Mouse (Mus musculus): ENCODE measurements around the gene Pdia6. TPM values are rescaled to one million over a fixed set of nuclear protein-coding genes. Genes with fewer than 3 reads are reported as not detected.

The Pdia6 gene
- polyA plus RNA-seq, 2 experiments, result 109 to 200 TPM

- no peaks in the 10 kb centered on the region for H3K4me1 ChIP-seq (replicated peaks; ENCODE audit: control insufficient read depth in 2 of 2, insufficient read depth in 2 of 2, low read length in 1 of 2)
- WGBS (ENCODE audit: insufficient replicate concordance), result 41% methylated on average over 3 of the region's 3 CpGs
- H3K9me3 ChIP-seq (ENCODE audit: control insufficient read depth, low read length), result no peaks in the 10 kb centered on the region
- H3K27me3 ChIP-seq (ENCODE audit: control insufficient read depth, insufficient read depth, low read length), result no peaks in the 10 kb centered on the region
- no peak overlapping the region for H3K4me2 ChIP-seq (ENCODE audit: low read depth)
- H3K9ac ChIP-seq (replicated peaks), result no peak overlapping the region
- H3K36me3 ChIP-seq (replicated peaks; ENCODE audit: control insufficient read depth, insufficient read depth, low read depth), result no peaks in the 10 kb centered on the region
- no peak overlapping the region for H3K27ac ChIP-seq
- TF ChIP-seq EP300 (IDR thresholded peaks at IDR 0.05; ENCODE audit: low read depth), result no peak
- TF ChIP-seq CTCF (IDR thresholded peaks at IDR 0.05; ENCODE audit: low read depth), result no peak
- H3K4me3 ChIP-seq (ENCODE audit: insufficient read depth in 1 of 2, low read depth in 2 of 2, low read length in 2 of 2), result no peak overlapping the region
- ATAC-seq (ENCODE audit: insufficient read depth) (no peak), DNase-seq (ENCODE audit: low read depth in 3 of 3, low spot score in 3 of 3) (no peak)
These were observed 43.3 kb upstream of the Pdia6 start for GRCm38 (mm10) chr12:17223050-17223449.

GRCm38 (mm10) chr12:17225012-17225411 lies 41.3 kb upstream of the Pdia6 start:
- Histone ChIP-seq H3K27ac (no peak overlapping the region), H3K36me3 (replicated peaks; ENCODE audit: control insufficient read depth, insufficient read depth, low read depth) (no peaks in the 10 kb centered on the region), H3K27me3 (ENCODE audit: control insufficient read depth, insufficient read depth, low read length) (no peaks in the 10 kb centered on the region), H3K4me1 (replicated peaks; ENCODE audit: control insufficient read depth in 2 of 2, insufficient read depth in 2 of 2, low read length in 1 of 2) (no peaks in the 10 kb centered on the region), H3K4me3 (ENCODE audit: insufficient read depth in 1 of 2, low read depth in 2 of 2, low read length in 2 of 2) (no peak overlapping the region), H3K4me2 (ENCODE audit: low read depth) (no peak overlapping the region), H3K9me3 (ENCODE audit: control insufficient read depth, low read length) (no peaks in the 10 kb centered on the region), H3K9ac (replicated peaks) (no peak overlapping the region)
- TF ChIP-seq EP300 (IDR thresholded peaks at IDR 0.05; ENCODE audit: low read depth) (no peak), CTCF (IDR thresholded peaks at IDR 0.05; ENCODE audit: low read depth) (no peak)
- DNase-seq (ENCODE audit: low read depth in 3 of 3, low spot score in 3 of 3), result no peak
- WGBS (ENCODE audit: insufficient replicate concordance), result 70% methylated on average over 5 of the region's 5 CpGs
- no peak for ATAC-seq (ENCODE audit: insufficient read depth)

- 54% methylated on average over 4 of the region's 4 CpGs for WGBS (ENCODE audit: insufficient replicate concordance)
- no peak for ATAC-seq (ENCODE audit: insufficient read depth)
- TF ChIP-seq CTCF (IDR thresholded peaks at IDR 0.05; ENCODE audit: low read depth) (no peak), EP300 (IDR thresholded peaks at IDR 0.05; ENCODE audit: low read depth) (no peak)
- Histone ChIP-seq H3K9me3 (ENCODE audit: control insufficient read depth, low read length) (no peaks in the 10 kb centered on the region), H3K4me3 (ENCODE audit: insufficient read depth in 1 of 2, low read depth in 2 of 2, low read length in 2 of 2) (no peak overlapping the region), H3K4me1 (replicated peaks; ENCODE audit: control insufficient read depth in 2 of 2, insufficient read depth in 2 of 2, low read length in 1 of 2) (no peaks in the 10 kb centered on the region), H3K36me3 (replicated peaks; ENCODE audit: control insufficient read depth, insufficient read depth, low read depth) (no peaks in the 10 kb centered on the region), H3K27me3 (ENCODE audit: control insufficient read depth, insufficient read depth, low read length) (no peaks in the 10 kb centered on the region), H3K4me2 (ENCODE audit: low read depth) (no peak overlapping the region), H3K9ac (replicated peaks) (no peak overlapping the region), H3K27ac (no peak overlapping the region)
- no peak for DNase-seq (ENCODE audit: low read depth in 3 of 3, low spot score in 3 of 3)
These were observed 38.4 kb upstream of the Pdia6 start for GRCm38 (mm10) chr12:17227903-17228302.

GRCm38 (mm10) chr12:17230581-17230980 lies 35.8 kb upstream of the Pdia6 start:
- no peak for DNase-seq (ENCODE audit: low read depth in 3 of 3, low spot score in 3 of 3)
- Histone ChIP-seq H3K36me3 (replicated peaks; ENCODE audit: control insufficient read depth, insufficient read depth, low read depth) (no peaks in the 10 kb centered on the region), H3K4me1 (replicated peaks; ENCODE audit: control insufficient read depth in 2 of 2, insufficient read depth in 2 of 2, low read length in 1 of 2) (no peaks in the 10 kb centered on the region), H3K9ac (replicated peaks) (no peak overlapping the region), H3K4me2 (ENCODE audit: low read depth) (no peak overlapping the region), H3K27me3 (ENCODE audit: control insufficient read depth, insufficient read depth, low read length) (no peaks in the 10 kb centered on the region), H3K4me3 (ENCODE audit: insufficient read depth in 1 of 2, low read depth in 2 of 2, low read length in 2 of 2) (no peak overlapping the region), H3K9me3 (ENCODE audit: control insufficient read depth, low read length) (no peaks in the 10 kb centered on the region), H3K27ac (no peak overlapping the region)
- TF ChIP-seq CTCF (IDR thresholded peaks at IDR 0.05; ENCODE audit: low read depth), result no peak
- TF ChIP-seq EP300 (IDR thresholded peaks at IDR 0.05; ENCODE audit: low read depth), result no peak
- WGBS (ENCODE audit: insufficient replicate concordance), result 54% methylated on average over 5 of the region's 5 CpGs
- ATAC-seq (ENCODE audit: insufficient read depth), result no peak

GRCm38 (mm10) chr12:17231513-17231912 lies 34.8 kb upstream of the Pdia6 start:
- no peak overlapping the region for H3K4me2 ChIP-seq (ENCODE audit: low read depth)
- no peaks in the 10 kb centered on the region for H3K27me3 ChIP-seq (ENCODE audit: control insufficient read depth, insufficient read depth, low read length)
- no peak overlapping the region for H3K4me3 ChIP-seq (ENCODE audit: insufficient read depth in 1 of 2, low read depth in 2 of 2, low read length in 2 of 2)
- ATAC-seq (ENCODE audit: insufficient read depth) (no peak), DNase-seq (ENCODE audit: low read depth in 3 of 3, low spot score in 3 of 3) (no peak)
- no peak overlapping the region for H3K27ac ChIP-seq
- H3K9me3 ChIP-seq (ENCODE audit: control insufficient read depth, low read length), result no peaks in the 10 kb centered on the region
- 80% methylated on average over 14 of the region's 14 CpGs for WGBS (ENCODE audit: insufficient replicate concordance)
- no peak for TF ChIP-seq CTCF (IDR thresholded peaks at IDR 0.05; ENCODE audit: low read depth)
- TF ChIP-seq EP300 (IDR thresholded peaks at IDR 0.05; ENCODE audit: low read depth), result no peak
- H3K36me3 ChIP-seq (replicated peaks; ENCODE audit: control insufficient read depth, insufficient read depth, low read depth), result no peaks in the 10 kb centered on the region
- H3K4me1 ChIP-seq (replicated peaks; ENCODE audit: control insufficient read depth in 2 of 2, insufficient read depth in 2 of 2, low read length in 1 of 2), result no peaks in the 10 kb centered on the region
- no peak overlapping the region for H3K9ac ChIP-seq (replicated peaks)
